Mouse (Mus musculus): ENCODE measurements around the gene Apbb1.

The Apbb1 gene

DNA sequence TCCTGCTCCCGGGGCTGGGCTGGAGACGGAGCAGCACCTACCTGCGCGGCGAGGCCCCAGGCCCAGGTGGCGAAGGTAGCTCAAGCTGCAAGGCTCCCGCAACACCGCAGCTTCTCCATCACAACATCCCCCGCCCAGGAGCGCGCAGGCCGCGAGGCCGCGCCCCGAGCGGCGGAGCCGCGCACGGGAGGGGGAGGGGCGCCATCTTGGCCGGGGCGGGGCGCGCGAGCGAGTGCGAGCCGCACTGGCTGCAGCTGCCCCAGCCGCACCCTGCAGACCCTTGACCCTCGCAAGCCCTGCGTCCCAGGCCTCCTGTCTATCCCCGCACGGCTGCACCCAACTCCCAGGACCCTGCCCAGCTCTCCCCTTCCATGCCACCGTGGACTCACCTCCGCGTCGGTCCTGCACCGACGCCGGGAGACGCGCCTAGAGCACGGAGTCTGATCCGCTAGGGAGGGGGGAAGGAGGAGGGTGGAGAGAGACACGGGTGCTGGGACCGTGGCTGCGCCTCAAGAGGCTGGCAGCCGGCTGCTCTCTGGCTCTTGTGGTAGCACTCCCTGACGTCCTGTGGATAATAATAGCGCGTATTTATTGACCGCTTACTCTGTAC, at the start of gene Apbb1:
Apbb1 (minus strand) TSS at position 560 of the 610 bp plus-strand sequence.
- peak; percentile 80 for DNase-seq

DNA sequence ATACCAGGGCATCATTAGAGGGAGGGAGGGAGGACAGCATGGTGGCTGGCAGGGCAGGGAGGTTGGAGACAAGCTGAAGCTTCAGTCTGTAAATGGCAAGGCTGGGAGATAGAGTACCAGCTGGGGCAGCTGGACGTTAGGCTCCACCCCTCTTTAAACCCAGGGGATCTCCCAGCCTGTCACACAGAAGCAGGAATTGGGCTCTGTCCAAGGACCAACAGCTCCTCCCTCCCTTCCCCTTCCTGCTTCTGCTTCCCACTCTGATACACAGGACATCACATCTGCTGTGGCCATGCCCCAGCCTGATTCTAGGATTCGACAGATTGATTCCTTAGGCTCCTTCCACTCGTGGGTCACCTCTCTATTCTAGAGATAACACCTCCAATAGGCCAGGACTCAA, 47.2 kb upstream of the Apbb1 start:
- no peak for DNase-seq

- DNase-seq = no peak
Observed at GRCm38 (mm10) chr7:105625397-105625796, 43.9 kb upstream of the Apbb1 start.

DNA sequence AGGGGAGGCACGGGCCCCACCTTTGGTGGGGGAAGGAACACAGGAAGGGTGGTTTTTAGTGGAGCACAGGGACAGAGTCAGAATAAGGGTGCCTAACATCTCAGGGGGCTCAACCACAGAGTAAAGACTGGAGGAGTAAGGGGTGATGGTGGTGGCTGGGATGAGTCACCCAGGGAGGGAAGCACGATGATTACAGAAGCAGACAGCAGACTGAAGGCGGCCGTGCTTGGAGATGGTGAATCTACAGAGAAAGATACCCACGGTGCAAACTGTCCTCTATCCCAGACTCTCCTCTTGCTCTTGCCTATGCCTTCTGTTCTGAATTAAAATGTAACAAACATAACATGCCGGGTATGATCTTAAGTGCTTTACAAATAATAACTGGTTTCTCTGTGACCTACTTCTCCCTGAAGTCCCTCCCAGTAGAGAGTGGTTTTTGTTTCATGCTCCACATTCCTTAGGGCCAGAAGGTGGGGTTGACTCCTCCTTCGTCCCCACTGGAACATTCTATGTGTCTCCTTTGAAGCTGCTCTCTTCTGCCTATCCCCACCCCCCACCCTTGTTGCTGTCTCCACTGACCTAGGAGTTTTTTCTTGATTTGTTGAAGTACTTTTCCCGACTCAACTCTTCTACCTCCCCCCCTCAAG, 40.3 kb upstream of the Apbb1 start:
- DNase-seq = no peak

DNA sequence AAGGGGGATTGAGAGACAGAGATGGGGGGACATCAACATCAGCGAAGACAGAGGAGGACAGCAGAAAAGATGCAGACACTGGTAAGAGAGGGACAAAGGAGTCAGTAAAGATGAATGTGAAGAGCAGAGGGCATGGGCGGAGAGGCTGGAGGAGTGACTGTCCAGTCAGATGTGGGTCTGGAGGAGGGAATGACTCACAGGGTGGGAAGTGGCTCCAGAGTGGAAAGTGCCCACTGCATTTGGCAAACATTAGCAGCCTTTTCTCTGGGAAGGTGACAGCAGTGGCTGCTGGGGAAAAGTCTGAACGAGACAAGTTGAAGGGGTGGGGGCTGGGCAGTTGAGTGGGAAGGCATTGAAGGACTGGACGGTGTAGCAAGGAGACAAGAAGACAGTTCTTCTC, 39.6 kb upstream of the Apbb1 start:
- DNase-seq = no peak

GRCm38 (mm10) chr7:105619701-105620100, 38.2 kb upstream of the Apbb1 start:
- no peak for DNase-seq

DNA sequence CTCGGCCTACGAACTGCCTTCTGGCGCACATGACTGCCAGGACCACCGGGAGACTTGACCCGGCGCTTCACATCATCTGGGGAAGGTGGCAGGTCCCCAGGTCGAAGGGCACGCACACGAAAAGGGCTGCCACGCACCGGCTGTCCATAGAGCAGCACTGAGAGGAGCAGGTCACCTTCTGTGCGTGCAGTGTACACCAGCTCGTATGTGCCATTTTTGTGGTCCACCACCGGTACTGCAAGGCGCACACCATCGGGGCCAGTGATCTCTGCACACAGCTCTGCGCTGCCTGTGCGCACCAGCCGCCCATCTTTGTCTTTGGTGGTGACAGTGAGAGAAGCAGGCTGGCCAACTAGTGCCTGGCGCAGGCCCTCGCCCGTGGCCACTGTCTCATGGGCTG, 36.4 kb upstream of the Apbb1 start:
- DNase-seq = no peak

GRCm38 (mm10) chr7:105616561-105616960, 35.1 kb upstream of the Apbb1 start:
- DNase-seq = no peak

DNA sequence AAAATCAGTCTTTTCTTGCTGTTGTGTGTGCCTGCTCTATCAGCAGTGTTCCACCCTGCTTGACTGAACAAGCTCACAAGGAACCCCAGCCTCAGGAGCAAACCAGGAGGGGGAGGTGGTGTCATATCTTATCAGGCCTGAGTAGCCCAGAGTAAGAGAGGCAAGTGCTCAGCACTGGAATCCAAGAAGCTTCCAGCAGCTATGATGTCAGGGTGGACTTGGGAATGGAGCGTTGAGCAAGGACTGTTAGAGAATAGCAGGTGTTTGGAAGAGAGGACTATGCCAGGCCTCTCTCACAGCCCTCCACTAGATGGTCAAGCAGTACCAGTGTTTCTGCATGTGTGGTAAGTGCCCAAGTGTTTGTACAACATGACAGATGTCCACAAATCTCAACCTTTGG, 34.3 kb upstream of the Apbb1 start:
- no peak for DNase-seq

DNA sequence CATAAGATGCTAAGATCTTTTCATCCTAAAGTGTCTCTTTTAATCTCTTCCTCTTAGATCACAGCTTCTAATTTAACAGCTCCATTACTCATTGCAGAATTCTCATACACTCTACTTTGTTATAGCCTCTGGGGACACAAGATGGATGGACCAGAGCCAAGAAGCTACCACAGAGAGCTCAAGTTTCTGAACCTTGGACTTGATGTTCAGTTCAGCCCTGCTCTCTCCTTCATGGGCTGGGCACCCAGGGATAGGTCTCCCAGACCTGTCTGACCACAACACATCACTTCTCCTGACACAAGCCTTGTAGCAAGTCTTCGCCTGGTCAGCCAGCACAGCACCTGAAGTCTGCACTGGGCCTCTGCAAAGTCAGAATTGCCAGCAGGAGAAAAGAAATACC, 32.9 kb upstream of the Apbb1 start:
- no peak for DNase-seq

GRCm38 (mm10) chr7:105611767-105612166, 30.3 kb upstream of the Apbb1 start:
- DNase-seq = no peak

DNA sequence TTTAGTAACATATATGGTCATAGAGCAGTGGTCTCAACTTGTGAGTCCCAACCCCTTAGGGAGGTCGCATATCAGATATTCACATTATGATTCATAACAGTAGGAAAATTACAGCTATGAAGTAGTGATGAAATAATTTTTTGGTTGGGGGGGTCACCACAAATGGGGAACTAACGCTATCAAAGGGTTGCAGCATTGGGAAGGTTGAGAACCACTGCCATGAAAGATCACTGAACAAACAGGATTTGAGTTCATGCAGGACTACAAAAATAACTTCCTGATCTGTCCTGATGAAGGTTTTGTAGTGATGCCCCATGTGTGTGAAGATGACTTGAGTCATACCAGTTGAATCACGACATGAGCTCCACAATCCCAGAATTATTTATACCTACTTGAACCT, 27.0 kb upstream of the Apbb1 start:
- DNase-seq = no peak

- DNase-seq = peak; percentile 71
Observed at GRCm38 (mm10) chr7:105602860-105603623, 21.6 kb upstream of the Apbb1 start.

GRCm38 (mm10) chr7:105590097-105590496, 8.6 kb upstream of the Apbb1 start:
- DNase-seq = no peak

DNA sequence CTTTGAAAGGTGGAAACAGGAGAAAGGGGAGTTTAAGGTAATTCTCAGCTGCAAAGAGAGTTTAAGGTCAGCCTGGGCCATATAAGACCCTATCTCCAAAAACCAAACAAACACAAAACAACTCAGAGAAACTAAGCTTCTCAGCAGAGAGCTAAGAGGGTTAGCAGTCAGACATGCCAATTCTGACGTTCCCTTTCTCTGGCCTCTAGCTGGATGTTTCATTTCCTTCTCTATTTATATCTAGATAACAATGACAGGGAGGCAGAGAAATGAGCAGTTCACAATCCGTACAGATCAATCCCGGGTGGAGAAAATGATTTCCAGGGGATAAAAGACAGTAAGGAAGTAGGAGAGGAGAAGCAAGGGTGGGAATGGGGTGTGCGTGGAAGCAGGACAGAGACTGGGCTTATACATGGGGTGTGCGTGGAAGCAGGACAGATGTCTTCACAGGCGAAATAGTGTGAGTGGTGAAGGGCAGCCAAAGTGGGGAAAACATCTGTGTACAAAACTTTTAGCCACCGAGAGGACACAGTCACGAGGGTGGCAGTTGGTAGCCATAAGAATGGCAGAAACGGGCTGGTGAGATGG, 7.0 kb upstream of the Apbb1 start:
- DNase-seq = no peak

- DNase-seq = no peak
Observed at GRCm38 (mm10) chr7:105581959-105582358, 506 bp upstream of the Apbb1 start.

DNA sequence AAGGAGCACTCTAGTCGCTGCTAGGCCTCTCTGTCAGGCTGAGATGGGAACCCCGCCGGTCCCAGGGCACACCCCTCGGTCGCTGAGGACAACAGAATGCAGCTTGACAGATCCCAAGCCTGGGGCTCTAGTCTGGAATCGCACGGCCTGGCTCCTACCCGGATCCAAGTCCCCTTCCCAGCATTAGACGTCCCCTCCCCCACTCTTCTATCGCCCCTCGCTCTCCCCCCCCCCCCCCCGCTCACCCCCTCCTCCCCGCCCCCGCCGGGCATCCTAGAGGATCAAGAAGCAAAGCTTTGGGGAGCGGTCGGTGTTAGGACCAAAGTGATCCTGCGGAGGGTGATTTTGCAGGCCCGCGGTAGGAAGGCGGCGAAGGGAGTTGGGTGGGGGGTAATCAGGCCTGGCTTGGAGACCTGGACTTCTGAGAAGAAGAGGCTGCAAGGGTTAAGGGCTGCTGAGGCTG, 795 bp downstream of the Apbb1 start:
- no peak for DNase-seq

DNA sequence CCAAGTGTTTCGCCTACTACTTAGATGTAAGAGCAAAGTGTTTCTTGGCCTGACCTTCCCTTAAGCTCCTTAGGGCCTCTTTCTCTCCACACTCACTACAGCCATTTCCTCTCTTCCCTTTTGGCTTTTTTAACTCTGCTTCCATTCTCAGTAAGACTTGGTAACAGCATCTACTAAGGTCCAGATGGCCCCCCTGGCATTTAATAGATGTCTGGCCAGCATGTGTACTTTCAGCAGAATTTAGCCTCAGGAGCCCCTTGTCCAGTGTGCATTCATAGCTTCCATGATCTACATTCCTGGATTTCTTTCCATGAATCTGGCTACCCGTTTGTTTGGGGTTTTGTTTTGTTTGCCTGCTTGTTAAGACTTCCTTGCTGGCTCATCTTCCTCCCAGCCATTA, 3.0 kb downstream of the Apbb1 start:
- DNase-seq = no peak

DNA sequence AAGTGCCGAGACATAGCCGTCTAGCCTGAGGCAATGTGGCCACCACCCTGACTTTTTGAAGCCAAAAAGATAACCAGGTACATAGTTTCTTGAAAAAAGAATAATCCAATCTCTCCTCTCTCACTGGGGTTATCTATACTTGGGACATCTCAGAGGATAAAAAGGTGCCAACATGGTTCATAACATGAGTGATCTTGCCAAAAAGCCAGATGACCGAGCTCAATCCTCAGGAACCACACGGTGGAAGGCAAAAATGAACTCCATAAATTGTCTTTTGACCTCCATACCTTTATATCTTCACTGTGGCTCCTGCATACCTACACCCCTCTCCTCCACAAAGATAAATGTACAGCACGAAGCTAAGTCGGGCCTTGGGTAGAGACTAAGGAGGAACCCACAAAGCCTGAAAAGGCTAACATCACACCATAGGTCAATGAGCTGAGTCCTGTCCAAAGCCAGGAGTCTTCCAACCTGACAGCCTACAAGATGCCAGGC, 4.0 kb downstream of the Apbb1 start:
- DNase-seq = no peak

- no peak for DNase-seq
Observed at GRCm38 (mm10) chr7:105576166-105576748, 5.2 kb downstream of the Apbb1 start.

GRCm38 (mm10) chr7:105574537-105574936, 6.9 kb downstream of the Apbb1 start:
- no peak for DNase-seq

DNA sequence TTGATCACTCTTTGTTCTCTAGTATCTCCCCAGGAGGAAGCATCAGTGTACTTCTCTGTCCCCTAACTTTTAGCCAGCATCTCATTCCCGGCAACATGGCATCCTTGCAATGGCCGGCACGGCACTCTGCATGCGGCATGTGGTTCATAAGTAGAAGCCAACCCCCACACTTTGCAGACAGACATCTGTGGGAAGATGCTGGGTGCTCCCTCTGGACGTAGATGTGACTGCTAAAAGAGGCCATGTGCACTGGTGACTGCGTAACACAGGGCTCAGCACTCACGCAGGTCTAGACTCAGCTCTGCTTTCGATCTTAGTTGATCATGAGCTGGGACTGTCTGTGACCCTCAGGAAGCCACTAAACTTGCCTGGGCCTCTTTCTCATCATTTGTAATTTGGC, 8.5 kb downstream of the Apbb1 start:
- no peak for DNase-seq

DNA sequence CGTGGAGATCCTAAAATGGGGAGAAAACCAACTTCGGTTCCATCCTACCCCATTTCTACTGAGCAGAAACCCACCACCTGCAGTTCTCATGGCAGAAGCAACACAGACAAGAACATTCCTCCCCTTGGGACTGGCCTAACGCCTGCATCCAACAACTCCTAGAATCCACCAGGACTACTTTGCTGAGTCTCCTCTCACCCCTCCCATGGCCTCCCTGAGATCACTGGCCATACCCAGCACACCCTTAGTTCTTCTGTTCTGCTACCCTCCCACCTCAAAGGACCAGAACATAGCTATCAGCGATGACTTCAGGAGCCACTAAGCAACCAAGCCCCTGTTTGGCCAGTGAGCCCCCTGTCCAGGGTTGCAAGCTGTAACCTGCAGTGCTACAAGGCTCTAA, 10.7 kb downstream of the Apbb1 start:
- no peak for DNase-seq
